Mouse (Mus musculus) liver, embryonic 13.5 days (tissue): ENCODE data around the gene Usp33. TPM values are rescaled to one million over a fixed set of nuclear protein-coding genes. Genes with fewer than 3 reads are reported as not detected.

Source experiments
- ATAC-seq: fragments of 200-750 bp; cut with Nextera tagmentation; 2 replicates; pipeline ENCODE4 v1.8.0; 2017; ENCODE audit warnings: low read depth, mild to moderate bottlenecking, moderate number of reproducible peaks, moderate library complexity
- DNase-seq: peaks from one replicate; pipeline ENCODE4 v3.0.0; 2022
- H3K27ac ChIP-seq: fragments of 300-500 bp; sonication (generic); 2 replicates; pipeline ENCODE4 v1.5.1; 2015; ENCODE audit warnings: moderate library complexity, mild to moderate bottlenecking, inconsistent platforms
- H3K27me3 ChIP-seq: fragments of 300-500 bp; sonication (generic); 2 replicates; pipeline ENCODE4 v1.6.1; 2015; ENCODE audit warnings: mild to moderate bottlenecking, inconsistent platforms
- H3K36me3 ChIP-seq: fragments of 300-500 bp; sonication (generic); 2 replicates; pipeline ENCODE4 v1.6.1; 2015; ENCODE audit warnings: mild to moderate bottlenecking, inconsistent platforms
- H3K4me1 ChIP-seq: fragments of 300-500 bp; sonication (generic); replicated peaks from 2 replicates; pipeline ENCODE4 v1.6.1; 2015; ENCODE audit warnings: inconsistent platforms
- H3K4me2 ChIP-seq: fragments of 300-500 bp; sonication (generic); 2 replicates; pipeline ENCODE4 v1.6.1; 2015; ENCODE audit warnings: inconsistent platforms, mild to moderate bottlenecking, moderate library complexity
- H3K4me3 ChIP-seq: fragments of 300-500 bp; sonication (generic); replicated peaks from 2 replicates; pipeline ENCODE4 v1.5.1; 2015; ENCODE audit warnings: mild to moderate bottlenecking, inconsistent platforms
- H3K9ac ChIP-seq: fragments of 300-500 bp; sonication (generic); 2 replicates; pipeline ENCODE4 v1.6.1; 2015; ENCODE audit warnings: mild to moderate bottlenecking, inconsistent platforms
- H3K9me3 ChIP-seq: fragments of 300-500 bp; sonication (generic); replicated peaks from 2 replicates; pipeline ENCODE4 v1.6.1; 2016; ENCODE audit warnings: inconsistent platforms
- WGBS: fragments of 180-500 bp; shearing (Covaris S2); methylation state at CpG from one replicate; pipeline ENCODE4 v1.1.7; 2015; ENCODE audit not compliant: insufficient replicate concordance; 5-methylcytosine and 5-hydroxymethylcytosine counted together
- polyA plus RNA-seq: library from polyadenylated mRNA; unstranded; fragments of >200 nt; fragmentation: Nextera tagmentation; extraction: Ambion mirVana; gene quantifications from 2 replicates; pipeline ENCODE4 v1.2.1, GENCODE M21; 2015

The Usp33 gene
- polyA plus RNA-seq, 1 experiment from 2014 or later = 19.5 TPM

DNA sequence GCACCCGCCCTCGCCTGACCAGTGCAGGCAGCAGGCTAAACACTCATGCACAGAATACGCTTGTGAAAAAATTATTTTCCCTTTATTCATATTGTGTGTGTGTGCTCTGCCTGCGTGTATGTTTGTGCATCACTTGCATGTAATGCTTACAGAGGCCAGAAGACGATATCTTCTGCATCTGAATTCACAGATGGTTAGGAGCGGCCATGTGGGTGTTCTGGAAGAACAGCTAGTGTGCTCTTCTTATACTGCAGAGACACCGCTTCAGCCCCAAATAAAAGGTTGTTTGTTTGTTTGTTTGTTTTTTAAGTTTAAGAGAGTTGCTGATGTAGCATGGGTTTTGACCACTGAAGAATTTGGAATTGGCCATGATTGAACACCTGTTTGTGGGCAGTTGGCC is 59.1 kb downstream of the Usp33 start:
- H3K9me3 ChIP-seq = no peaks in the 10 kb centered on the region
- H3K27ac ChIP-seq = peak overlapping the region; percentile 60
- WGBS = 48% methylated on average over 7 of the region's 7 CpGs
- DNase-seq = no peak
- peaks cover 90% of the 10 kb centered on the region for H3K4me1 ChIP-seq
- peaks cover 6% of the 10 kb centered on the region; the same call in 1 of the 2 replicates for H3K36me3 ChIP-seq
- no peaks in the 10 kb centered on the region for H3K27me3 ChIP-seq
- no peak overlapping the region; the same call in 1 of the 2 replicates for H3K9ac ChIP-seq
- H3K4me2 ChIP-seq = peak overlapping the region; percentile 17; the same call in 1 of the 2 replicates
- no peak for ATAC-seq
- no peak overlapping the region for H3K4me3 ChIP-seq

DNA sequence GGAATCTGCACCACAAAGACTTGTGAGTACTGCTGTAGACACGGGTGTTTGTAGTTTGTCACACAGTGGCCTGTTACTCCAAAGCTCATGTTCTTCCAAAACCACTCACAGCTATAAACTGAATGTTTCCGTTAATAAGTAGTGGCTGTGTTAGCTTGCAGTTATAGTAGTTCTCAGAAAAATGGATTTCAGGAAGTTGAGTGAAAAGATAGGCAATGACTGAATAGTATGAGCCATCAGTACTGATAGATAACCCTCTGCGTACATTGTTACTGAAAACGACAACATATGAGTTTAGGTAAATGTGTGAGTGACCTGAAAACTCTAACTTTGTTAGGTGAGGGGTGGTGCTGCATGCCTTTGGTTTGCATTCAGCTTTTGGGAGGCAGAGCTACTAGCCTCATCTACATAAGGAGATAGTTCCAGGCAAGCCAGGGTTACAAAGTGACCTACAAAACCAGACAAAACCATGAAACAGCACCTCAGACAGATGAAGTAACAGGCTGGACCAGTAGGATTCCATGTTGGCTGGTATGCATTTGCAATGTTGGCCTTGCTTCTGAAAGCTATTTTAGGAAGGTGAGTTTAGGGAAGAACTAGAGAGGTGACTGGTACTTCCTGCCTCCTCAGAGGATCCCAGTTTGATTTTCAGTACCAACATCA is 59.8 kb downstream of the Usp33 start:
- H3K9ac ChIP-seq = 0 out of 2 replicates have a peak overlapping the region, but pooled peaks have one; percentile 19
- no peaks in the 10 kb centered on the region for H3K9me3 ChIP-seq
- H3K4me1 ChIP-seq = peaks cover 90% of the 10 kb centered on the region
- no peaks in the 10 kb centered on the region for H3K27me3 ChIP-seq
- peak; percentile 24; the same call in 1 of the 2 replicates for ATAC-seq
- H3K27ac ChIP-seq = peak overlapping the region; percentile 60; the same call in 1 of the 2 replicates
- H3K36me3 ChIP-seq = peaks cover 6% of the 10 kb centered on the region; the same call in 1 of the 2 replicates
- WGBS = 14% methylated on average over 4 of the region's 4 CpGs
- no peak overlapping the region for H3K4me3 ChIP-seq
- H3K4me2 ChIP-seq = peak overlapping the region; percentile 17; the same call in 1 of the 2 replicates
- no peak for DNase-seq

DNA sequence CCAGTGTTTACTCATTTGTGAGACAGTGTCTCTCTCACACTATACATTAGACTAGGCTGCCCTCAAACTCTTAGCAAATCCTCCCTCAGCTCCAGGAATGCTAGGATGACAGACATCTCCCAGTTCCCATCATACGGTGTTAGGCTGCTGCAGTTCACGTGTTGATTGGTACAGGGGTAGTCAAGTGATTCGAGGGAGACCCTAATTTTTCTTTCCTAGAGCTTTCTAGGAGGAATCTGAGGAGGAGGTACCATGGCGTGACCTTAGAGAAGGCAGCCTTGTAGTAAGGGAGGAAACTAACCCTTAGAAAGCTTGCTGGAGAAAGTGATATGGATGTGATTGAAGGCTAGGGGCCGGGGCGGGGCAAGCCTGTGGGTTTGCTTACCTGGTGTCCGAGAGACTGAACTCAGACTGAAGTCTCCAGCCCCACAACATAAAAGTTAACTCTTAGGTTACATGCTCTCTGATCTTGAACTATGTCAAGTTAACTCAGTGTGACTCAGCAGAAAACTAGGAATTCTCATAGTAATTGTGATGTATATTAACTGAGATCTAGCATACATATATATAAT is 64.8 kb downstream of the Usp33 start:
- Histone ChIP-seq H3K4me1 (peaks cover 67% of the 10 kb centered on the region), H3K27me3 (no peaks in the 10 kb centered on the region), H3K9ac (no peak overlapping the region), H3K36me3 (peaks cover 6% of the 10 kb centered on the region; the same call in 1 of the 2 replicates), H3K27ac (no peak overlapping the region), H3K4me3 (no peak overlapping the region), H3K4me2 (no peak overlapping the region), H3K9me3 (no peaks in the 10 kb centered on the region)
- ATAC-seq = peak; percentile 15; the same call in 1 of the 2 replicates
- WGBS = 55% methylated on average over 7 of the region's 7 CpGs
- no peak for DNase-seq

DNA sequence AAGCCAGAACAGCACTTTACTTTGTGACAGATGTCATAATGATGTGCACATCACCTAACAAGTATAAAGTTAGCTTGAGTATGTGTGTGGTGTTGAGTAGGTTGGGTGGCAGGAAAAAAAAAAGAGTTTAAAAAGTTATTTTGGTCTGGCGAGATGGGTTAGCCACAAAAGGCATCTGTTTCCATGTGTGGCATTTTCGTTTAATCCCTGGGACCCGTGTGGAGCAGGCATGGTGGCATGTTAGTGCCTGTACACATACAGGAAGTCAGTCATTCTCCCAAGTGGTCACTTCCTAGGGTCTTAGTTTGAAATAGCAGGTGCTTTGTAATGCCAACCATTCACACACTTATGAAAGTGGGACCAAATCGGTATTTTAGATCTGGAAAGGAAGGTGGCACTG is 66.1 kb downstream of the Usp33 start:
- H3K9me3 ChIP-seq = no peaks in the 10 kb centered on the region
- H3K27me3 ChIP-seq = no peaks in the 10 kb centered on the region
- H3K36me3 ChIP-seq = peaks cover 6% of the 10 kb centered on the region; the same call in 1 of the 2 replicates
- 68% methylated on average over 4 of the region's 4 CpGs for WGBS
- no peak overlapping the region for H3K4me3 ChIP-seq
- H3K27ac ChIP-seq = no peak overlapping the region
- no peak for ATAC-seq
- peaks cover 56% of the 10 kb centered on the region for H3K4me1 ChIP-seq
- no peak for DNase-seq
- no peak overlapping the region for H3K9ac ChIP-seq
- H3K4me2 ChIP-seq = no peak overlapping the region

DNA sequence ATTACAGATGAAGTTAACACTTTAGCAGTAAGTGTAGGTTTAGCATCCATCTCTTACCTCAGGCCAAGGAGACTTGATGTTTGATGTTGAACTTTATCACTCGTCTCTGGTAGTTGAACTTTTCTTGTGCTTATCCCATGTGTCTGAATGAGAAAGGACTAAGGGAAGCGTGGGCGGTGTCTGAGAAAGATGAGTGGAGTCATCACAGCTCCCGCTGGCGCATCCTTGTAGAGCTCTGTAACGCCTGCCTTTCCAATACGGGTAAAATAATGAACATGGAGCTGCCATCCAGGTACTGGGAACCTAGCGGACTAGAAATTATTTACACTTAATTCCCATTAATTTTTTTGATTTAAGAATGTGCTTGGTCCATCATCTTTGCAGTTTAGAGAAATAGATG is 82.6 kb downstream of the Usp33 start:
- no peaks in the 10 kb centered on the region for H3K27me3 ChIP-seq
- WGBS = 86% methylated on average over 8 of the region's 8 CpGs
- no peak for ATAC-seq
- peaks cover 32% of the 10 kb centered on the region for H3K36me3 ChIP-seq
- H3K9me3 ChIP-seq = no peaks in the 10 kb centered on the region
- H3K4me3 ChIP-seq = no peak overlapping the region
- no peak overlapping the region for H3K9ac ChIP-seq
- DNase-seq = no peak
- no peak overlapping the region for H3K4me2 ChIP-seq
- H3K27ac ChIP-seq = no peak overlapping the region
- peaks cover 3% of the 10 kb centered on the region; the same call in 1 of the 2 replicates for H3K4me1 ChIP-seq

DNA sequence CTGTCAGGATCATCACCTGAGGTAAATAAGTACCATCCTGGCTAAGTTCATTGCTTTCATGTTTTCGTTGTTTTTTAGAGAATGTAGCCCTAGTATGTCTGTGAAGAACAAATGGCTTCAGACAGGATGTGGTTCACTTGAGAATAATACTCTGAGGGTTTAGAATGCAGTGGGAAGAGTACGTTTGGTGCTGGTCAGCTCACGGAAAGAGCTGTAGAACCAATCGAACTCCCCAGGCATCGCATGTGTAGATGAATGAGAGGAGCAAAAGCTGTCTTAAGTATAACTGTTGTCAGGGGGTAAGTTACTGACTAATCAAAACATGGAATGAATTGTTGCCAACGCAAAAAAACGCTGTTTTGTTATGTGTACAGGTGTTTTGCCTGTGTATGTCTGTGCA is 86.4 kb downstream of the Usp33 start:
- ATAC-seq (no peak), DNase-seq (no peak)
- Histone ChIP-seq H3K27ac (no peak overlapping the region), H3K36me3 (peaks cover 26% of the 10 kb centered on the region), H3K9ac (no peak overlapping the region), H3K4me2 (no peak overlapping the region), H3K4me1 (peaks cover 25% of the 10 kb centered on the region), H3K27me3 (no peaks in the 10 kb centered on the region), H3K9me3 (no peaks in the 10 kb centered on the region), H3K4me3 (no peak overlapping the region)
- WGBS = 86% methylated on average over 7 of the region's 7 CpGs

DNA sequence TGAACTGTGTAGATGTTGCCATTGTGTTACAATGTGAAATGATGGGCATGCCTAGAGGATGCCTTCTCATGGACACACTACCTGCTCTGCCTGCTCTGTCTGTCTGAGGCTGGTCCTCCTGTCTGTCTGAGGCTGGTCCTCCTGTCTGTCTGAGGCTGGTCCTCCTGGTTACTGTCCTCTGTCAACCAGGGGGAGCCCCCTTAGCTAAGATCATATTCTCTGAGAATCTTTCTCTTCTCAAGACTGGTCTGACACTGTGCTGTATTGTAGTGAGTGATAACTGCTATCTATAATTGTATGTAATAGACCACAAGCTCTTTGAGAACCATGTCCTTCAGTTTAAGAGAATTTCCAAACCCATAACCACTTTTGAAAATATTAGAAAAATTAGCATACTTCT is 89.3 kb downstream of the Usp33 start:
- DNase-seq (no peak), ATAC-seq (peak; percentile 48; the same call in 1 of the 2 replicates)
- peaks cover 26% of the 10 kb centered on the region for H3K4me1 ChIP-seq
- H3K36me3 ChIP-seq = peaks cover 10% of the 10 kb centered on the region; the same call in 1 of the 2 replicates
- H3K9ac ChIP-seq = no peak overlapping the region
- H3K27me3 ChIP-seq = no peaks in the 10 kb centered on the region
- no peak overlapping the region for H3K4me2 ChIP-seq
- H3K27ac ChIP-seq = no peak overlapping the region
- H3K9me3 ChIP-seq = no peaks in the 10 kb centered on the region
- no peak overlapping the region for H3K4me3 ChIP-seq

DNA sequence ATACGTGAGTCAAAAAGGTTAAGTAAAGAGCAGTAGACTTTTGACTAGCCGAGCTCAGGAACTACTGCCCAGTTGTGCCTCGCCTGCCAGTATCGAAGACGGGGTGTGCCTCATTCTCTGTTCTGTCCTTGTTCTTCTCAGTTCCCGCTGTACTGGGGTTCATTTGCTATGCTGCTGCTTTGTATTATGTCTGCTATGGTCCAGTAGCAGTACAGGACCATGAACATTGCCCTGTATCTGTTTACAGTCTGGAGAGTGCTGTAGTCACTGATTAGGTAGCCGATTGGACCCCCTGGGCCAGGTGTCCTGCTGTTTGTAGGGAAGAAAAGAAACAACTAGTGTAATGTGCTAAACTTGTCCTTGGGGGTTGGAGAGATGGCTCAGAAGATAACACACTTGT is 91.8 kb downstream of the Usp33 start:
- WGBS = 79% methylated on average over 7 of the region's 7 CpGs
- DNase-seq = no peak

DNA sequence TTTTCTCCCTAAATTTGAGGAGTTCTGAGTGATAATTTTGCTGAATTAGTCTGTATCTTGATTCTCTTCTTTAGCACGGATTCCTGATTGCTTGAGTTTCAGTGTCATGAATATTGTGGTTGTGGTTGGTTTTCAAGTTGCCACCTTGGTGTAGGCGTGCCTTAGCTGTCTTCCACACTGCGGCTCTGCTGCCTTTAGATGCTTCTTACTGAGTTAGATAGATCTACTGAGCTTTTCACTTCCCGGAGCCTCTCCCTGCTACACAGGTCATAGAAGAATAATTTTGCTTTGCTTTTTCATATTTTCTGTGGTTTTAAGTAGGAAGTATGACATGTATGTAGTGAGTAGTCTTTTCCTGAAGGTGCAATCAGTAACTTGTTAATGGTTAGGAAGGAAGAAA is 96.5 kb downstream of the Usp33 start:
- no peaks in the 10 kb centered on the region for H3K9me3 ChIP-seq
- ATAC-seq (no peak), DNase-seq (no peak)
- no peak overlapping the region for H3K4me2 ChIP-seq
- H3K36me3 ChIP-seq = no peaks in the 10 kb centered on the region; the same call in 1 of the 2 replicates
- H3K9ac ChIP-seq = no peak overlapping the region
- H3K27ac ChIP-seq = no peak overlapping the region
- no peak overlapping the region for H3K4me3 ChIP-seq
- no peaks in the 10 kb centered on the region for H3K27me3 ChIP-seq
- no peaks in the 10 kb centered on the region; the same call in none of the 2 replicates for H3K4me1 ChIP-seq
- WGBS = 78% methylated on average over 4 of the region's 4 CpGs

More for the DNA sequence above, 91.8 kb downstream of the Usp33 start:
- H3K4me2 ChIP-seq = no peak overlapping the region
- peak; percentile 76 for ATAC-seq
- 0 out of 2 replicates have a peak, but pooled peaks cover 6% of the 10 kb centered on the region for H3K36me3 ChIP-seq
- no peak overlapping the region for H3K27ac ChIP-seq
- H3K9me3 ChIP-seq = no peaks in the 10 kb centered on the region
- peaks cover 22% of the 10 kb centered on the region for H3K4me1 ChIP-seq
- H3K4me3 ChIP-seq = no peak overlapping the region
- no peak overlapping the region for H3K9ac ChIP-seq
- no peaks in the 10 kb centered on the region for H3K27me3 ChIP-seq
